Mouse (Mus musculus): ENCODE data around the gene Sox6.
A peak's percentile ranks its signal among the peaks of the same experiment; 100 is the strongest.

The Sox6 gene

GRCm38 (mm10) chr7:115489608-115490007, 549.0 kb downstream of the Sox6 start:
- no peak for DNase-seq (ENCODE audit: inconsistent ontology term)

DNA sequence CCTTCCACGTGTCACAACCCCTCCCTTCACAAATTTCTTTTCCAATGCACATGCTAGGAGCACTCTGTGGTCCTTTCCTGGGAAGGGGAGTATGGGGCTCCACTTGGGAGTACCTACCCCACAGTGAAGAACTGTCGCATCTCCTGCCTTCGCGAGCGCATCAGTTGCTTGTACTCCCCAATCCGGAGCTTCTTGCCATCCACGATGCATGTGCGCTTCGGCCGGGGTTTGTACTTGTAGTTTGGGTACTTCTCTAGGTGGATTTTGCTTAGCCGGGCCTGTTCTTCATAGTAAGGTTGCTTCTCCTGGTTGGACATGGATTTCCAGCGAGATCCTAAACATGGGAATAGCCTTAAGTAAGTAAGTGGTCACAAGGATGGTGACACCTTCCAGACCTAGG, 552.2 kb downstream of the Sox6 start:
- DNase-seq (ENCODE audit: inconsistent ontology term), result no peak

- peak; percentile 80 for DNase-seq (ENCODE audit: inconsistent ontology term)
These were observed 552.8 kb downstream of the Sox6 start for GRCm38 (mm10) chr7:115485664-115486409.

- DNase-seq (ENCODE audit: inconsistent ontology term), result peak; percentile 10
These were observed 560.8 kb downstream of the Sox6 start for GRCm38 (mm10) chr7:115477763-115478162.

GRCm38 (mm10) chr7:115476881-115477665, 561.5 kb downstream of the Sox6 start:
- peak; percentile 14 for DNase-seq (ENCODE audit: inconsistent ontology term)

DNA sequence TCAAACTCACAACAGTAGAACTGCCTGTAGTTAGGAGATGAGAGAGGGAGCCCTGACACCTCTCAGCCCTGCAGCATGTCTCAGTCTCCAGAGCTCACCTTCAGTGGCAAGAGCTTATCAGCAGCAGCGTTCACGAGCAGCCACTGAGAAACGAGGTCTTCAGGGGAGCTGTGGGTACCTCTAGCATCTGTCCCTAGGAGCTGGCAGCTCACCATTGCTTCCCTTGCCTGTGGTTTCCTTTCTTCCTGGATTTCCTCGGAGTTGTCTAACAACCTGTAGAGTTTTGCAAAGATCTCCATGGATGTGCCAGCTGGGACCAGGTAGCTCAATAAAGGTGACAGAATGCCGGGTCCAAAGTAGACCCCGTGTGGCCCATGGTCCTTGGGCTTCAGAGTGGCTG, 563.4 kb downstream of the Sox6 start:
- no peak for DNase-seq (ENCODE audit: inconsistent ontology term)

- DNase-seq (ENCODE audit: inconsistent ontology term), result no peak
These were observed 564.5 kb downstream of the Sox6 start for GRCm38 (mm10) chr7:115474115-115474514.

- no peak for DNase-seq (ENCODE audit: inconsistent ontology term)
These were observed 565.7 kb downstream of the Sox6 start for GRCm38 (mm10) chr7:115472850-115473249.

- DNase-seq (ENCODE audit: inconsistent ontology term), result no peak
These were observed 567.1 kb downstream of the Sox6 start for GRCm38 (mm10) chr7:115471521-115471920.

- DNase-seq (ENCODE audit: inconsistent ontology term), result no peak
These were observed 571.8 kb downstream of the Sox6 start for GRCm38 (mm10) chr7:115466811-115467210.

GRCm38 (mm10) chr7:115463367-115463766, 575.2 kb downstream of the Sox6 start:
- DNase-seq (ENCODE audit: inconsistent ontology term), result no peak

GRCm38 (mm10) chr7:115462276-115462675, 576.3 kb downstream of the Sox6 start:
- DNase-seq (ENCODE audit: inconsistent ontology term), result no peak

GRCm38 (mm10) chr7:115454988-115455387, 583.6 kb downstream of the Sox6 start:
- no peak for DNase-seq (ENCODE audit: inconsistent ontology term)

GRCm38 (mm10) chr7:115453713-115454073, 584.9 kb downstream of the Sox6 start:
- DNase-seq (ENCODE audit: inconsistent ontology term), result no peak

- peak; percentile 42 for DNase-seq (ENCODE audit: inconsistent ontology term)
These were observed 585.4 kb downstream of the Sox6 start for GRCm38 (mm10) chr7:115453042-115453712.

DNA sequence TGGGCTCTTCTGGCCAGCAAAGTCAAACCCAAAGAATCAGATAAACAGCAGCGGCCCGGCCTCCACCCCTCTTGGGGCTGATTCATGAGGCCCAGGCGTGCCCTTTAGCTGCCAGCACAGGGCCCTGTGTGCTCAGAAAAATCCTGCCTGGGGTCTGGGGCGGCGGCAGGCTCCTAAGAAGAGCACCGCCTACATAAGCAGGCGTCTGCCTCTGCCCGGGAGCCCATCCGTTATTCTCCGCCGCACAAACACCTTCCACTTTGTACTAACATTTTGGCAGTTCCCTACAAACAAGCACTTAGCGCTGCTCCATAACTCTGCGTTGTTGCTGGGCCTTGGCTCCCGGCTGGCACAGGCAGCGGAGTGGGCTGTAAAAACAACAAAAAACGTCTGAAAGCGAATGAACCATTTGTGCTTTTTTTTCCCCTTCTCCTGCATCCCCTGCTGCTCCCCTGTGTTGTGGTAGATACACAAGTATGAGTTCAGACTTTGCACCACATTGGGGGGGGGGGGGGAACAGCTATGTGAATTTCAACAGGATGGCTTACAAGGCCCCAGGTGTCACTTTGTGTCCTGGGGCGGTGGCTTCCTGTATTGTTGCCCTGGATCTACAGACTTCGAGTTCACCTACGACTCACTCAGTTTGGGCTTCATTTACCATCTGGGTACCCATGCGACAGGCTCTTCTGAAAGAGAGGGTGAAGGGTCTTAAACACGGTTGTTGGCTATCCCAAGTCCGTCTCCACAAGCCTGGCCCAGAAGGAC, 588.0 kb downstream of the Sox6 start:
- peak; percentile 12 for DNase-seq (ENCODE audit: inconsistent ontology term)

- no peak for DNase-seq (ENCODE audit: inconsistent ontology term)
These were observed 590.1 kb downstream of the Sox6 start for GRCm38 (mm10) chr7:115448403-115449025.

DNA sequence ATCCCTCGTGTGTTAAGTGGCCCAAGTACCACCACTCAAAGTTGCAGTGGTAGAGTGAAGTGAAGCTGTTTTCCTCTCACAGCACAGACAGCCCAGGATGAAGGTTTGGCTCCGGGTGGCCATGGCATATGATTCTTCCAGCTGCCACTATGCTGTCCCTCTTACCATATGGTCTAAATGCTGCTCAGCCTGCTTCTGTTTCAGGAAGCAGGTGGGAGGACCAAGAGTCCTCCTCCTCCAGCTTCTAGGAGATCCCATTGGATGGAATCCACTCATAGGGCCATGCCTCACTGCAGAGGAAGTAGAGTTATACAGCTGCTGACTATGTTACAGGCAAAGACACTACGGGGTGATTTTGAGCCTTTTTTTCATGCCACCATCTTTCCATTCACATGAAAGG, 591.5 kb downstream of the Sox6 start:
- no peak for DNase-seq (ENCODE audit: inconsistent ontology term)

- no peak for DNase-seq (ENCODE audit: inconsistent ontology term)
These were observed 592.0 kb downstream of the Sox6 start for GRCm38 (mm10) chr7:115446481-115447016.

GRCm38 (mm10) chr7:115426161-115426982, 612.2 kb downstream of the Sox6 start:
- no peak for DNase-seq (ENCODE audit: inconsistent ontology term)

All from Muller cell, postnatal 12 days (primary cell).